Mouse (Mus musculus) lung, postnatal 0 days (tissue): ENCODE measurements around the gene Scamp1.

Experiments used
- CTCF ChIP-seq: IDR thresholded peaks from 2 replicates; pipeline ENCODE4 v1.5.1; 2016; ENCODE audit warnings: antibody characterized with exemption, mild to moderate bottlenecking
- EP300 ChIP-seq: IDR thresholded peaks from 2 replicates; pipeline ENCODE4 v1.6.1; 2016; ENCODE audit warnings: antibody characterized with exemption, mild to moderate bottlenecking, control low read depth

DNA sequence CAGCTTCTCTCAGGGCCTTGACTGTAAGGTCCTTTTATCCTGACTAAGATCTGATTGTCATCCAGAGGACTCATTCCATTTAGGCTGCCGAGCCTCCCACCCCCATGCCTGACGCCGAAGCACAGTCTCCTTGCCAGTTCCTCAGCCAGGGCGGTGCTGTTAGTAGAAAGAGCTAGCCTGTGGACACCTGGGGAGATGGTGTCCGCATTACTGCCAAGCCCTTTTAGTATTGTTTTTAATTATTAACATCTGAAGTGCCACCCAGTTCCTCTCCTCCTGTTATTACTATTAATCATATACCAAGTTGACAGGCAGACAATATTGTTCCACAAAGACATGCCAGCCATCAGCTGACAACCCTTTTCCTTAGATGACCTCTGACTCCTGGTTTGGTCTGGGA lies 103.6 kb downstream of the Scamp1 start:
- TF ChIP-seq CTCF (no peak), EP300 (no peak)
